Mouse (Mus musculus) lung, postnatal 0 days (tissue): ENCODE measurements around the gene Fsd1l. TPM values are rescaled to one million over a fixed set of nuclear protein-coding genes. Genes with fewer than 3 reads are reported as not detected.

Experiments
- ATAC-seq: fragments of 200-750 bp; cut with Nextera tagmentation; 2 replicates; pipeline ENCODE4 v1.8.0; 2017; ENCODE audit warnings: moderate library complexity
- DNase-seq: peaks from one replicate; pipeline ENCODE4 v3.0.0-alpha.2; 2016; ENCODE audit warnings: low spot score
- H3K27ac ChIP-seq: fragments of 300-500 bp; sonication (generic); 2 replicates; pipeline ENCODE4 v1.5.1; 2014; ENCODE audit warnings: antibody characterized with exemption, mild to moderate bottlenecking, low read length, mixed read lengths
- H3K27me3 ChIP-seq: fragments of 300-500 bp; sonication (generic); replicated peaks from 2 replicates; pipeline ENCODE4 v1.6.1; 2014; ENCODE audit warnings: low read length, mixed read lengths; ENCODE audit not compliant: insufficient read depth
- H3K36me3 ChIP-seq: fragments of 300-500 bp; sonication (generic); 2 replicates; pipeline ENCODE4 v1.6.1; 2014; ENCODE audit warnings: low read length, mixed read lengths; ENCODE audit not compliant: insufficient read depth
- H3K4me1 ChIP-seq: fragments of 300-500 bp; sonication (generic); 2 replicates; pipeline ENCODE4 v1.6.1; 2014; ENCODE audit warnings: antibody characterized with exemption, low read depth, low read length, mixed read lengths; ENCODE audit not compliant: insufficient read depth
- H3K4me2 ChIP-seq: fragments of 300-500 bp; sonication (generic); replicated peaks from 2 replicates; pipeline ENCODE4 v1.6.1; 2014; ENCODE audit warnings: low read depth, mild to moderate bottlenecking, low read length, moderate library complexity, mixed read lengths
- H3K4me3 ChIP-seq: fragments of 300-500 bp; sonication (generic); 2 replicates; pipeline ENCODE4 v1.5.1; 2014; ENCODE audit warnings: low read depth, low read length
- H3K9ac ChIP-seq: fragments of 300-500 bp; sonication (generic); replicated peaks from 2 replicates; pipeline ENCODE4 v1.6.1; 2014; ENCODE audit warnings: low read depth, mild to moderate bottlenecking
- H3K9me3 ChIP-seq: fragments of 300-500 bp; sonication (generic); 2 replicates; pipeline ENCODE4 v1.6.1; 2016; ENCODE audit warnings: low read length, mixed read lengths
- CTCF ChIP-seq: IDR thresholded peaks from 2 replicates; pipeline ENCODE4 v1.5.1; 2016; ENCODE audit warnings: antibody characterized with exemption, mild to moderate bottlenecking
- EP300 ChIP-seq: IDR thresholded peaks from 2 replicates; pipeline ENCODE4 v1.6.1; 2016; ENCODE audit warnings: antibody characterized with exemption, mild to moderate bottlenecking, control low read depth
- WGBS: fragments of 180-500 bp; shearing (Covaris S2); extraction: QIAGEN DNeasy Blood & Tissue Kit; methylation state at CpG from one replicate; pipeline ENCODE4 v1.1.7; 2014; 5-methylcytosine and 5-hydroxymethylcytosine counted together
- polyA plus RNA-seq: library from polyadenylated mRNA; unstranded; fragments of >200 nt; fragmentation: Nextera tagmentation; extraction: Ambion mirVana; gene quantifications from 2 replicates; pipeline ENCODE4 v1.2.1, GENCODE M21; 2015

The Fsd1l gene
- polyA plus RNA-seq, 1 experiment from 2014 or later: 7.9 TPM

DNA sequence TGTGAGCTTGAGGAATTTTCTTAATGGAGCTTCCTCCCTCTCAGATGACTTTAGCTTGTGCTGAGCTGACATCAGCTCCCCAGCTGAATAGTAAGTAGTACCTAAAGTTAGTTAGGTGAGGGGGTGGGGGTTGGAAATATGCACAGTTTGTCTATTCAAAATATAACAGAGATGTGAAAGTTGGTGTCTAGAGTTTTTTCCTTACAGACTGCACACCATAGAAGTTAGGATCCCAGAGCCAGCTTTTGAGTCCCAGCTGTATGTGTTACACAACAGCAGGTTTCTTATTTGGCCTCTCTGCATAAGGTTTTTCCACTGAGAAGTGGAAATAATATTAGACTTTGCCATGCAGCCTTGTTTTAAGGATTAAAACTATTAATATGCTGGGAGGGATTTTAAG lies 118.6 kb downstream of the Fsd1l start:
- no peak overlapping the region for H3K27ac ChIP-seq
- H3K4me2 ChIP-seq: no peak overlapping the region
- TF ChIP-seq CTCF (no peak), EP300 (no peak)
- H3K4me3 ChIP-seq: no peak overlapping the region
- no peak overlapping the region for H3K9ac ChIP-seq
- H3K4me1 ChIP-seq: no peaks in the 10 kb centered on the region
- ATAC-seq (peak; percentile 33; the same call in 1 of the 2 replicates), DNase-seq (peak; percentile 51)
- H3K27me3 ChIP-seq: no peaks in the 10 kb centered on the region
- H3K9me3 ChIP-seq: no peaks in the 10 kb centered on the region
- no peaks in the 10 kb centered on the region for H3K36me3 ChIP-seq

GRCm38 (mm10) chr4:53750391-53751120 lies 119.3 kb downstream of the Fsd1l start:
- no peaks in the 10 kb centered on the region for H3K27me3 ChIP-seq
- peak; percentile 20; the same call in 1 of the 2 replicates for TF ChIP-seq CTCF
- no peak for TF ChIP-seq EP300
- no peak overlapping the region for H3K4me3 ChIP-seq
- no peak overlapping the region for H3K4me2 ChIP-seq
- ATAC-seq (peak; percentile 72), DNase-seq (peak; percentile 59)
- no peaks in the 10 kb centered on the region for H3K4me1 ChIP-seq
- H3K9me3 ChIP-seq: no peaks in the 10 kb centered on the region
- 58% methylated on average over 16 of the region's 16 CpGs for WGBS
- no peak overlapping the region for H3K9ac ChIP-seq
- no peak overlapping the region for H3K27ac ChIP-seq
- no peaks in the 10 kb centered on the region for H3K36me3 ChIP-seq

Other genes starting within 250 kb of the Fsd1l start
- 30.4 and 31.7 TPM in 2 replicates for gene Slc44a1, start 191.1 kb upstream of the Fsd1l start, polyA plus RNA-seq
- gene Fktn, start 82.5 kb downstream of the Fsd1l start, polyA plus RNA-seq: 8.8 and 12.2 TPM in 2 replicates
- gene Tal2, start 148.2 kb downstream of the Fsd1l start, polyA plus RNA-seq: 0.07 and 0.13 TPM in 2 replicates
- 20.0 and 21.4 TPM in 2 replicates for gene Tmem38b, start 194.6 kb downstream of the Fsd1l start, polyA plus RNA-seq